Mouse (Mus musculus) activated CD4-positive, CD25-positive, alpha-beta regulatory T cell, adult 9 weeks (primary cell): Measurements from ENCODE around the gene Pygb. TPM values are rescaled to one million over a fixed set of nuclear protein-coding genes. Genes with fewer than 3 reads are reported as not detected.

Source experiments
- polyA plus RNA-seq: library from polyadenylated mRNA; unstranded; fragments of 100-300 nt; shearing (Covaris generic); gene quantifications from one replicate; pipeline ENCODE4 v1.2.1, GENCODE M21; 2017

The Pygb gene
- polyA plus RNA-seq: 115 TPM

GRCm38 (mm10) chr2:150786251-150787180 is at the start of gene Pygb:
TSS of gene Pygb (plus strand) at chr2:150786735.

DNA sequence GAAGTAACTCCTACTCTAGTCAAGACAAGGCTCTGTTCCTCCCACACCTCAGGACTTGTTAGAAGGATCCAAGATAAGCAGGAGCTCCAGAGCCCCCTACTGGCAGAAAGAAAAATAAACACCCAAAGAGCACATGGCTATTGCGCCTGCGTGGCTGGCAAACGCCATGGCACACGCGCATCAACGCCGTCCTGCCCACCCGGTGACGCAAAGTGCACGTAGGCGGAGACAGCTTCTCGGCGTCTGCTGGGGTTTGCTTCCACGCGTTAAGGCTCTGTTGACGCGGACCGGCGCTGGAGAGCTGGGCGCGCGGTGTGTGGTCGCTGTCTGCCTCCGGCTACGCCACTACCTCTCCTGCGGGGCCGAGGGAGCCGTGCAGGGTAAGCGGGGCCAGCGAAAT is 37.7 kb upstream of the Pygb start, which contains the start of gene Entpd6:
Entpd6 (plus strand) TSS at position 189 of the 400 bp plus-strand sequence.

Other genes starting within 250 kb of the Pygb start
- gene Cst7, start 216.3 kb upstream of the Pygb start, polyA plus RNA-seq: 326 TPM
- gene Apmap, start 178.2 kb upstream of the Pygb start, polyA plus RNA-seq: 37.0 TPM
- 19.7 TPM for gene Acss1, start 118.2 kb upstream of the Pygb start, polyA plus RNA-seq
- not detected for gene Vsx1, start 97.4 kb upstream of the Pygb start, polyA plus RNA-seq
- gene Entpd6, start 37.7 kb upstream of the Pygb start, polyA plus RNA-seq: 59.5 TPM
- gene Abhd12, start 118.0 kb downstream of the Pygb start, polyA plus RNA-seq: 15.3 TPM
- gene Gins1, start 118.7 kb downstream of the Pygb start, polyA plus RNA-seq: 5.6 TPM